Mouse (Mus musculus) MEL (cell line): ENCODE measurements around the gene Trpm3.

Source experiments
- CTCF ChIP-seq, 3 experiments: IDR thresholded peaks in 2 of 3; conservative IDR thresholded peaks in 1 of 3; 2 replicates each; pipeline ENCODE4 v1.5.1; 2011 to 2012; ENCODE audit warnings: low read length in 3 of 3, low read depth in 2 of 3, mild to moderate bottlenecking in 2 of 3, improper control_type of control experiment in 1 of 3, inconsistent platforms in 1 of 3, mixed read lengths in 1 of 3, moderate library complexity in 1 of 3; ENCODE audit not compliant: control insufficient read depth in 1 of 3, insufficient read depth in 1 of 3, poor library complexity in 1 of 3, severe bottlenecking in 1 of 3
- GABPA ChIP-seq: IDR thresholded peaks from 2 replicates; pipeline ENCODE4 v1.6.1; 2012; ENCODE audit warnings: low read depth, mild to moderate bottlenecking, inconsistent platforms, low read length, improper control_type of control experiment, moderate library complexity
- POLR2A ChIP-seq, 2 experiments: IDR thresholded peaks; 2 replicates each; pipeline ENCODE4 v1.6.1; 2011 to 2012; ENCODE audit warnings: low read length in 2 of 2, mild to moderate bottlenecking in 2 of 2, control low read depth in 1 of 2, improper control_type of control experiment in 1 of 2, low read depth in 1 of 2, moderate library complexity in 1 of 2; ENCODE audit not compliant: control insufficient read depth in 1 of 2, insufficient read depth in 1 of 2, poor library complexity in 1 of 2
- UBTF ChIP-seq: IDR thresholded peaks from 2 replicates; pipeline ENCODE4 v1.6.1; 2012; ENCODE audit warnings: low read depth, mild to moderate bottlenecking, inconsistent platforms, low read length, improper control_type of control experiment, moderate library complexity, borderline replicate concordance; ENCODE audit not compliant: insufficient read depth
- ZMIZ1 ChIP-seq: IDR thresholded peaks from 2 replicates; pipeline ENCODE4 v1.6.1; 2012; ENCODE audit warnings: low read depth, mild to moderate bottlenecking, inconsistent platforms, low read length, improper control_type of control experiment, moderate library complexity

GRCm38 (mm10) chr19:22670222-22670621, 531.4 kb downstream of the Trpm3 start:
- TF ChIP-seq POLR2A (IDR thresholded peaks at IDR 0.05; ENCODE audit: control insufficient read depth in 1 of 2, insufficient read depth in 1 of 2, low read depth in 1 of 2, low read length in 2 of 2, poor library complexity in 1 of 2) (no peak), GABPA (no peak), UBTF (no peak), ZMIZ1 (no peak), CTCF (IDR thresholded peaks at IDR 0.05 in 2 of 3, conservative IDR thresholded peaks at IDR 0.05 in 1 of 3; ENCODE audit: control insufficient read depth in 1 of 3, insufficient read depth in 1 of 3, low read depth in 2 of 3, low read length in 3 of 3, poor library complexity in 1 of 3, severe bottlenecking in 1 of 3) (no peak)
